Mouse (Mus musculus): ENCODE data around the gene Ifnl2. TPM values are rescaled to one million over a fixed set of nuclear protein-coding genes. Genes with fewer than 3 reads are reported as not detected.
"Not testable (repeated sequence)": the region's sequence is repeated elsewhere in the genome, so short reads cannot be mapped to it uniquely, and the experiment has no call there.

The Ifnl2 gene
- polyA plus RNA-seq (2014; fragmentation: Nextera tagmentation; extraction: Ambion mirVana): not detected in 2 replicates

DNA sequence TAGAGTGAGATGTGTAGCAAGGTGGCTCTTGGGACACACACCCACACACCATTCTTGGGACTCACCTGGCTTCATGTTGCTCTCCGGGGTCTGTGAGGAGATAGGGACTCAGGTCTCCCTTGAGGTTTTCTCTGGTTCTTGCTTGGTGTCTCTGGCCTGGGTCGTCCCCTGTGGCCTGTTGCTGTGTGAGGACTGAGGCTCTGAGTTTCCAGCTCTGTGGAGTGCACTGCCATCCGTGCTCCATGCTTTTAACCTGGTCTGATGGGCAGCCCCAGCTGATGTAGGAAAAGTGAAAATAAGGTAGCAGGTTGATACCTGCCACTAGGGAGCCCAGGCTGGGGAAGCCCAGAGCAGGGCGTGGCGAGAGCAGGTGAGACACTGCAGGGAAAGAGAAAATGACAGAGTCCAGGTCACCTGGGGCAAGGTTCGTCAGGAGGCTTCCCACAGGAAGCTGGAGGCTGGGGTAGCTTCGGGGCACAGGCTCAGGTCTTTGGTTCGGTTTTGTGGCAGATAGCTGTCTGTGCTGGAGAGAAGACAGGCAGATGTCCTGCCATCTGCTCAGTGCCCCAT lies at the start of gene Ifnl2:
Gene Ifnl2, minus strand, starts transcription at position 51 of the 570 bp plus-strand sequence.
- ATAC-seq (ENCODE audit: low FRiP score, low TSS enrichment); H3K27ac ChIP-seq (ENCODE audit: low read depth, low read length); H3K9me3 ChIP-seq (ENCODE audit: control insufficient read depth, low read length); H3K4me1 ChIP-seq (ENCODE audit: control insufficient read depth, insufficient read depth, low read length); H3K9ac ChIP-seq (ENCODE audit: low read depth, low read length); H3K36me3 ChIP-seq (ENCODE audit: control insufficient read depth, insufficient read depth, low read length); H3K4me2 ChIP-seq (replicated peaks; ENCODE audit: low read depth, low read length); H3K4me3 ChIP-seq (ENCODE audit: low read length); H3K27me3 ChIP-seq (ENCODE audit: control insufficient read depth, insufficient read depth, low read length): not testable (repeated sequence)
- 67% methylated on average over 8 of the region's 8 CpGs for WGBS

- Histone ChIP-seq H3K27me3 (ENCODE audit: control insufficient read depth, insufficient read depth, low read length) (no peaks in the 10 kb centered on the region), H3K27ac (ENCODE audit: low read depth, low read length) (no peak overlapping the region), H3K4me2 (replicated peaks; ENCODE audit: low read depth, low read length) (no peak overlapping the region), H3K9ac (ENCODE audit: low read depth, low read length) (no peak overlapping the region), H3K4me1 (ENCODE audit: control insufficient read depth, insufficient read depth, low read length) (0 out of 2 replicates have a peak, but pooled peaks cover 4% of the 10 kb centered on the region), H3K9me3 (ENCODE audit: control insufficient read depth, low read length) (no peaks in the 10 kb centered on the region), H3K4me3 (ENCODE audit: low read length) (no peak overlapping the region), H3K36me3 (ENCODE audit: control insufficient read depth, insufficient read depth, low read length) (peaks cover 44% of the 10 kb centered on the region)
- WGBS: 46% methylated on average over 4 of the region's 4 CpGs
- peak; percentile 29; the same call in 1 of the 2 replicates for ATAC-seq (ENCODE audit: low FRiP score, low TSS enrichment)
Measured at GRCm38 (mm10) chr7:28558486-28558885, 48.2 kb upstream of the Ifnl2 start.

GRCm38 (mm10) chr7:28557708-28558107 lies 47.5 kb upstream of the Ifnl2 start:
- no peak for ATAC-seq (ENCODE audit: low FRiP score, low TSS enrichment)
- Histone ChIP-seq H3K4me2 (replicated peaks; ENCODE audit: low read depth, low read length) (no peak overlapping the region), H3K36me3 (ENCODE audit: control insufficient read depth, insufficient read depth, low read length) (peaks cover 37% of the 10 kb centered on the region), H3K27me3 (ENCODE audit: control insufficient read depth, insufficient read depth, low read length) (no peaks in the 10 kb centered on the region), H3K4me1 (ENCODE audit: control insufficient read depth, insufficient read depth, low read length) (0 out of 2 replicates have a peak, but pooled peaks cover 4% of the 10 kb centered on the region), H3K27ac (ENCODE audit: low read depth, low read length) (no peak overlapping the region), H3K4me3 (ENCODE audit: low read length) (no peak overlapping the region), H3K9me3 (ENCODE audit: control insufficient read depth, low read length) (no peaks in the 10 kb centered on the region; the same call in 1 of the 2 replicates), H3K9ac (ENCODE audit: low read depth, low read length) (no peak overlapping the region)
- WGBS: 73% methylated on average over 6 of the region's 6 CpGs

DNA sequence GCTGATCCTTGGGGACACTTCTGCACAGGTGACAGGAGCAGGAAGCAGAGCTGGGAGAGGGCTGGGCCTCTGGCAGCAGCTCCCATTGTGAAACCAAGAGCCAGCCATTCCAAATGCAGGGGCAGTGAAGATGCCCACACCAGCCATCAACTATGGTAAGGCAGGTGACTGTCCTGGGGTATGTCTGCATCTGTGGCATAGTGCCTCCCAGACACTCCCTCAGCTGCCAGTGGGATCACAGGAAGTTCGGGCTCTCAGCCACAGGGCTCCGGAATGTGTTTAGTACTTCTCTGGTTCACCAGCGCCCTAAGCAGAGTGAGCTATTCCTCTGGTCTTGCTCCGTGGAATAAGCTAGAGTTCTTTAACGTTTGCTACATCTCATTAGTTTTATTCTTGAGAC lies 46.8 kb upstream of the Ifnl2 start:
- no peak for ATAC-seq (ENCODE audit: low FRiP score, low TSS enrichment)
- H3K9me3 ChIP-seq (ENCODE audit: control insufficient read depth, low read length): no peaks in the 10 kb centered on the region; the same call in 1 of the 2 replicates
- no peak overlapping the region for H3K4me2 ChIP-seq (replicated peaks; ENCODE audit: low read depth, low read length)
- no peak overlapping the region for H3K9ac ChIP-seq (ENCODE audit: low read depth, low read length)
- no peak overlapping the region for H3K27ac ChIP-seq (ENCODE audit: low read depth, low read length)
- peaks cover 30% of the 10 kb centered on the region for H3K36me3 ChIP-seq (ENCODE audit: control insufficient read depth, insufficient read depth, low read length)
- 0 out of 2 replicates have a peak, but pooled peaks cover 4% of the 10 kb centered on the region for H3K4me1 ChIP-seq (ENCODE audit: control insufficient read depth, insufficient read depth, low read length)
- WGBS: 57% methylated on average over 5 of the region's 5 CpGs
- no peak overlapping the region for H3K4me3 ChIP-seq (ENCODE audit: low read length)
- no peaks in the 10 kb centered on the region for H3K27me3 ChIP-seq (ENCODE audit: control insufficient read depth, insufficient read depth, low read length)

GRCm38 (mm10) chr7:28555939-28556535 lies 45.8 kb upstream of the Ifnl2 start:
- Histone ChIP-seq H3K36me3 (ENCODE audit: control insufficient read depth, insufficient read depth, low read length) (peaks cover 26% of the 10 kb centered on the region), H3K4me3 (ENCODE audit: low read length) (no peak overlapping the region), H3K9ac (ENCODE audit: low read depth, low read length) (no peak overlapping the region), H3K27me3 (ENCODE audit: control insufficient read depth, insufficient read depth, low read length) (no peaks in the 10 kb centered on the region), H3K9me3 (ENCODE audit: control insufficient read depth, low read length) (no peaks in the 10 kb centered on the region; the same call in 1 of the 2 replicates), H3K4me1 (ENCODE audit: control insufficient read depth, insufficient read depth, low read length) (0 out of 2 replicates have a peak, but pooled peaks cover 4% of the 10 kb centered on the region), H3K27ac (ENCODE audit: low read depth, low read length) (no peak overlapping the region), H3K4me2 (replicated peaks; ENCODE audit: low read depth, low read length) (no peak overlapping the region)
- ATAC-seq (ENCODE audit: low FRiP score, low TSS enrichment): no peak
- 14% methylated on average over 5 of the region's 5 CpGs for WGBS

DNA sequence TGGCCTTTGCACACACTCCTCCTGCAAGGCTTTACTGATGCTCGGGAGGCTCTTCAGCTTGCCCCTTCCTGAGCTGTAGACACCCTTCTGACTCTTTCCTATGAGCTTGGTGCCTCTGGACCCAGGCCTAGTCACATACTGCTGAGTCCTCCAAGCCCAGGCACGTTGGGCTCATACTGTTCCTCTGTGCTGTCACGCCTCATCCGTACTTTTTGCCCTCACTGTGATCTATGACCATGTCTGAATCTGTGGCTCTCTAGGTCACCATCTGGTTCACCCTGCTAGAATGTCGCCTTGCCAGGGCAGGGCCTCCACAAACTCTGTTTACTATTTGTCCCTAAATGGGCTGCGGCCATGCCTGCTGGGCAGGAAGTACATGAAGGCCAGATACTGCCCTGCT lies 42.8 kb upstream of the Ifnl2 start:
- H3K27ac ChIP-seq (ENCODE audit: low read depth, low read length): no peak overlapping the region
- 86% methylated on average over 6 of the region's 6 CpGs for WGBS
- H3K4me2 ChIP-seq (replicated peaks; ENCODE audit: low read depth, low read length): no peak overlapping the region
- 0 out of 2 replicates have a peak, but pooled peaks cover 4% of the 10 kb centered on the region for H3K4me1 ChIP-seq (ENCODE audit: control insufficient read depth, insufficient read depth, low read length)
- H3K27me3 ChIP-seq (ENCODE audit: control insufficient read depth, insufficient read depth, low read length): no peaks in the 10 kb centered on the region
- no peak overlapping the region for H3K9ac ChIP-seq (ENCODE audit: low read depth, low read length)
- peaks cover 4% of the 10 kb centered on the region; the same call in 1 of the 2 replicates for H3K36me3 ChIP-seq (ENCODE audit: control insufficient read depth, insufficient read depth, low read length)
- H3K9me3 ChIP-seq (ENCODE audit: control insufficient read depth, low read length): no peaks in the 10 kb centered on the region; the same call in 1 of the 2 replicates
- ATAC-seq (ENCODE audit: low FRiP score, low TSS enrichment): no peak
- no peak overlapping the region for H3K4me3 ChIP-seq (ENCODE audit: low read length)

GRCm38 (mm10) chr7:28547628-28548027 lies 37.4 kb upstream of the Ifnl2 start:
- Histone ChIP-seq H3K4me3 (ENCODE audit: low read length) (no peak overlapping the region), H3K4me1 (ENCODE audit: control insufficient read depth, insufficient read depth, low read length) (peaks cover 16% of the 10 kb centered on the region), H3K27me3 (ENCODE audit: control insufficient read depth, insufficient read depth, low read length) (peaks cover 32% of the 10 kb centered on the region), H3K9me3 (ENCODE audit: control insufficient read depth, low read length) (no peaks in the 10 kb centered on the region), H3K36me3 (ENCODE audit: control insufficient read depth, insufficient read depth, low read length) (no peaks in the 10 kb centered on the region), H3K4me2 (replicated peaks; ENCODE audit: low read depth, low read length) (peak overlapping the region; percentile 47; the same call in 1 of the 2 replicates), H3K27ac (ENCODE audit: low read depth, low read length) (no peak overlapping the region), H3K9ac (ENCODE audit: low read depth, low read length) (no peak overlapping the region)
- 76% methylated on average over 7 of the region's 7 CpGs for WGBS
- no peak for ATAC-seq (ENCODE audit: low FRiP score, low TSS enrichment)

DNA sequence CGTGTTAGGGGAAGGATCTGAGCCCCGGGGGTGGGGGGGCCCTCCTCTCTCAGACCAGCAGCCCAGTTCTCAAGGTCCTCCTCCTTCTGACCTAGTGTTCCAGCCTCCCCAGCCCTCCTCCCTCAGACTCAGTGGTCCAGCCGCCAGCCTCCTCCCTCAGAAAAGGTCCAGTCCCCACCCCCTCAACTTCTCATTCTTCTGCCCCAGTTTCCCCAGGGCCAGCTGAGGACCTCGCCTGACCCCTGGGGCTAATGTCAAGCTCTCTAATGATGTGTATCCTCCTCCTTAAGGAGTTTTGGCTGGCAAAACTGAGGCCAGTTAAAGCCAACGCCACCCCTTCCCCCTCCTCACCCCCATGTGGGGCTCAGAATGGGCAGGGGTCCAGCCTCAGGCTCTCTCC lies 36.9 kb upstream of the Ifnl2 start, which contains the start of gene Nccrp1:
Gene Nccrp1, minus strand, starts transcription at position 101 of the 400 bp plus-strand sequence.
- Histone ChIP-seq H3K27ac (ENCODE audit: low read depth, low read length) (no peak within 1 kb of the TSS), H3K9ac (ENCODE audit: low read depth, low read length) (0 out of 2 replicates have a peak within 1 kb of the TSS, but pooled peaks have one; percentile 18), H3K4me3 (ENCODE audit: low read length) (peak within 1 kb of the TSS; percentile 23), H3K27me3 (ENCODE audit: control insufficient read depth, insufficient read depth, low read length) (peaks cover 32% of the 10 kb centered on the region), H3K4me2 (replicated peaks; ENCODE audit: low read depth, low read length) (peak within 1 kb of the TSS; percentile 47), H3K36me3 (ENCODE audit: control insufficient read depth, insufficient read depth, low read length) (no peaks in the 10 kb centered on the region), H3K9me3 (ENCODE audit: control insufficient read depth, low read length) (no peaks in the 10 kb centered on the region), H3K4me1 (ENCODE audit: control insufficient read depth, insufficient read depth, low read length) (peaks cover 16% of the 10 kb centered on the region)
- no peak for ATAC-seq (ENCODE audit: low FRiP score, low TSS enrichment)
- 3% methylated on average over 4 of the region's 5 CpGs for WGBS

DNA sequence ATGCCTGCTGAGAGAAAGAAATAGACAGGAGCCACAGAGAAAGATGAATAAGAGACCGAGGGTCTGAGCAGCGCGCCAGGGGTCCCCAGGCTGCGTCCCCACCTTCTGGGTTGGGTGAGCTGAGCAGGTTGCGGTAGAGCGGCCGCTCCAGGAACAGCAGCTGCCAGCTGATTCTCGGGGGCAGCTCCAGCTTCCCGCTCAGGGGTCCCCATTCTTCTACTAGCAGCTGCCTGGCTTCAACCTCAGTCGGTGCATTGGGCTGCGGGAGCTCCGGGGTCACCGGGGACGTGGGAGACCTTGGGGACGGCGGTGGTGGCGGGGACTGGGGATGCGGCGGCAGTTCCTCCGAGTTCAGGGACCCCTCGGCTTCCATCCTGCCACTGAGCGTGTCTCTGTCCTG lies 36.4 kb upstream of the Ifnl2 start:
- Histone ChIP-seq H3K4me1 (ENCODE audit: control insufficient read depth, insufficient read depth, low read length) (peaks cover 16% of the 10 kb centered on the region), H3K9me3 (ENCODE audit: control insufficient read depth, low read length) (no peaks in the 10 kb centered on the region), H3K9ac (ENCODE audit: low read depth, low read length) (0 out of 2 replicates have a peak overlapping the region, but pooled peaks have one; percentile 18), H3K27me3 (ENCODE audit: control insufficient read depth, insufficient read depth, low read length) (peaks cover 32% of the 10 kb centered on the region), H3K4me2 (replicated peaks; ENCODE audit: low read depth, low read length) (peak overlapping the region; percentile 47), H3K4me3 (ENCODE audit: low read length) (peak overlapping the region; percentile 23), H3K27ac (ENCODE audit: low read depth, low read length) (no peak overlapping the region), H3K36me3 (ENCODE audit: control insufficient read depth, insufficient read depth, low read length) (no peaks in the 10 kb centered on the region)
- ATAC-seq (ENCODE audit: low FRiP score, low TSS enrichment): no peak
- WGBS: 2% methylated on average over 22 of the region's 22 CpGs

Measured in kidney, embryonic 14.5 days (tissue).